In genomic region chr6:32402560-32403235, GRCm38 (mm10) we compare ENCODE assay signal across 13 mouse cellular contexts.
DNase-seq lines count a peak whose midpoint lies in the region; ATAC-seq lines count a peak whose summit lies in the region.
"Had no signal": no experiment of that assay in that cellular context is flagged by ENCODE, and none has a peak within 500 bp of the region (broad histone marks: within the 10 kb centered on the region; RNA-seq: fewer than 3 reads in every experiment).

No protein-coding gene starts in this region.

- H3K4me3 ChIP-seq in forebrain, embryonic 13.5 days, result no peak overlapping the region
- H3K4me3 ChIP-seq in forebrain, embryonic 11.5 days (ENCODE audit: low read depth, low read length), result no peak overlapping the region
- no peak overlapping the region for H3K4me3 ChIP-seq in hindbrain, embryonic 12.5 days
- H3K4me3 ChIP-seq in neural tube, embryonic 14.5 days (ENCODE audit: low read depth, low read length), result no peak overlapping the region
- H3K4me3 ChIP-seq: embryonic facial prominence, embryonic 13.5 days had no signal

- H3K4me1 ChIP-seq in forebrain, embryonic 13.5 days, result peaks cover 27% of the 10 kb centered on the region
- no peaks in the 10 kb centered on the region for H3K4me1 ChIP-seq in forebrain, embryonic 11.5 days (replicated peaks; ENCODE audit: control insufficient read depth, insufficient read depth, low read length)
- H3K4me1 ChIP-seq in hindbrain, embryonic 12.5 days, result peaks cover 9% of the 10 kb centered on the region
- peaks cover 15% of the 10 kb centered on the region; the same call in 1 of the 2 replicates for H3K4me1 ChIP-seq in neural tube, embryonic 14.5 days (ENCODE audit: control insufficient read depth, insufficient read depth, low read length)
- H3K4me1 ChIP-seq: embryonic facial prominence, embryonic 13.5 days had no signal

- ATAC-seq in forebrain, embryonic 13.5 days, result peak; percentile 93
- ATAC-seq in forebrain, embryonic 11.5 days (replicated peaks; ENCODE audit: low FRiP score), result no peak
- peak; percentile 86 for ATAC-seq in hindbrain, embryonic 12.5 days (ENCODE audit: low FRiP score)
- peak; percentile 91 for ATAC-seq in neural tube, embryonic 14.5 days (ENCODE audit: low read depth)
- ATAC-seq: inflammation-experienced regulatory T-cells, adult 6 months had no signal

- no peak for DNase-seq in forebrain, embryonic 11.5 days (ENCODE audit: low spot score)
- DNase-seq in retina, postnatal 1 day, result peak; percentile 48
- DNase-seq in retina, embryonic 14.5 days (ENCODE audit: low spot score), result no peak
- no peak for DNase-seq in adrenal gland, adult 8-10 months
- no peak for DNase-seq in kidney, postnatal 10 days
- DNase-seq: B cell, adult 2 months; gastrocnemius, postnatal 36 days; right cerebral cortex, postnatal 25 days had no signal

- peak overlapping the region; percentile 71 for H3K27ac ChIP-seq in forebrain, embryonic 13.5 days
- H3K27ac ChIP-seq in forebrain, embryonic 11.5 days (ENCODE audit: low read depth, low read length), result no peak overlapping the region
- H3K27ac ChIP-seq in hindbrain, embryonic 12.5 days, result no peak overlapping the region
- H3K27ac ChIP-seq in neural tube, embryonic 14.5 days (ENCODE audit: low read depth, low read length), result peak overlapping the region; percentile 34; the same call in 1 of the 2 replicates
- H3K27ac ChIP-seq: embryonic facial prominence, embryonic 13.5 days had no signal

- no peaks in the 10 kb centered on the region for H3K36me3 ChIP-seq in forebrain, embryonic 13.5 days (ENCODE audit: poor library complexity, severe bottlenecking)
- no peaks in the 10 kb centered on the region for H3K36me3 ChIP-seq in forebrain, embryonic 11.5 days (ENCODE audit: control insufficient read depth, insufficient read depth, low read length)
- no peaks in the 10 kb centered on the region for H3K36me3 ChIP-seq in hindbrain, embryonic 12.5 days
- no peaks in the 10 kb centered on the region for H3K36me3 ChIP-seq in neural tube, embryonic 14.5 days (ENCODE audit: control insufficient read depth, insufficient read depth, low read length)
- H3K36me3 ChIP-seq: embryonic facial prominence, embryonic 13.5 days had no signal

- no peak overlapping the region for H3K9ac ChIP-seq in forebrain, embryonic 13.5 days
- no peak overlapping the region for H3K9ac ChIP-seq in forebrain, embryonic 11.5 days (ENCODE audit: low read length)
- no peak overlapping the region for H3K9ac ChIP-seq in hindbrain, embryonic 12.5 days
- H3K9ac ChIP-seq in neural tube, embryonic 14.5 days (replicated peaks; ENCODE audit: low read depth, low read length), result no peak overlapping the region
- H3K9ac ChIP-seq: embryonic facial prominence, embryonic 13.5 days had no signal

- H3K9me3 ChIP-seq in forebrain, embryonic 13.5 days (replicated peaks), result no peaks in the 10 kb centered on the region
- no peaks in the 10 kb centered on the region for H3K9me3 ChIP-seq in forebrain, embryonic 11.5 days (ENCODE audit: control insufficient read depth, low read length)
- no peaks in the 10 kb centered on the region for H3K9me3 ChIP-seq in hindbrain, embryonic 12.5 days (replicated peaks)
- H3K9me3 ChIP-seq in neural tube, embryonic 14.5 days (ENCODE audit: control insufficient read depth, low read length), result no peaks in the 10 kb centered on the region
- H3K9me3 ChIP-seq: embryonic facial prominence, embryonic 13.5 days had no signal

- WGBS in forebrain, embryonic 13.5 days, result 44% methylated on average over 3 of the region's 3 CpGs
- WGBS in forebrain, embryonic 11.5 days, result 90% methylated on average over 3 of the region's 3 CpGs
- 59% methylated on average over 3 of the region's 3 CpGs for WGBS in hindbrain, embryonic 12.5 days
- WGBS in neural tube, embryonic 14.5 days, result 36% methylated on average over 3 of the region's 3 CpGs

- no peaks in the 10 kb centered on the region for H3K27me3 ChIP-seq in forebrain, embryonic 13.5 days
- H3K27me3 ChIP-seq in forebrain, embryonic 11.5 days (ENCODE audit: control insufficient read depth, insufficient read depth, low read length), result no peaks in the 10 kb centered on the region
- H3K27me3 ChIP-seq in hindbrain, embryonic 12.5 days, result no peaks in the 10 kb centered on the region
- H3K27me3 ChIP-seq in neural tube, embryonic 14.5 days (ENCODE audit: control insufficient read depth, insufficient read depth, low read length), result no peaks in the 10 kb centered on the region
- H3K27me3 ChIP-seq: embryonic facial prominence, embryonic 13.5 days had no signal

- no peak overlapping the region for H3K4me2 ChIP-seq in forebrain, embryonic 13.5 days
- no peak overlapping the region for H3K4me2 ChIP-seq in forebrain, embryonic 11.5 days (ENCODE audit: low read depth, low read length, severe bottlenecking)
- H3K4me2 ChIP-seq in hindbrain, embryonic 12.5 days (replicated peaks), result no peak overlapping the region
- no peak overlapping the region for H3K4me2 ChIP-seq in neural tube, embryonic 14.5 days (ENCODE audit: low read depth, low read length)
- H3K4me2 ChIP-seq: embryonic facial prominence, embryonic 13.5 days had no signal

Comparison
In these comparisons a context has a peak if more than half of its experiments do, and no peak if none do; other contexts are left out.
1. H3K27ac ChIP-seq: peak in forebrain, embryonic 13.5 days (single experiment) and neural tube, embryonic 14.5 days (single experiment); none in forebrain, embryonic 11.5 days (single experiment) and hindbrain, embryonic 12.5 days (single experiment).